Mouse (Mus musculus) layer of hippocampus, postnatal 14 days (tissue): ENCODE measurements around the gene P2ry1. TPM values are rescaled to one million over a fixed set of nuclear protein-coding genes. Genes with fewer than 3 reads are reported as not detected.
A peak's percentile ranks its signal among the peaks of the same experiment; 100 is the strongest.

Source experiments
- DNase-seq, 2 experiments: peaks; one replicate each; pipeline ENCODE4 v3.0.0; 2021 to 2022; ENCODE audit warnings: low spot score in 2 of 2, mixed read lengths in 1 of 2
- long read RNA-seq, 2 experiments: library from polyadenylated mRNA; stranded (forward); transcript quantifications; one replicate each; pipeline ENCODE4 v2.0.0; 2021
- total RNA-seq, 2 experiments: library from RNA; stranded (reverse); gene quantifications; 2 replicates each; pipeline ENCODE4 v1.2.3; 2021

Gene P2ry1
- total RNA-seq = 1 to 10 TPM; 3.9 to 5.0 TPM
- long read RNA-seq, experiment 1, partial matches to known transcripts = 0 of 2 reads
- long read RNA-seq, experiment 1, other reads (novel, unspliced or antisense) = 0 of 2 reads
- long read RNA-seq, experiment 2, partial matches to known transcripts = 0 of 4 reads
- long read RNA-seq, experiment 2, other reads (novel, unspliced or antisense) = 0 of 4 reads

DNA sequence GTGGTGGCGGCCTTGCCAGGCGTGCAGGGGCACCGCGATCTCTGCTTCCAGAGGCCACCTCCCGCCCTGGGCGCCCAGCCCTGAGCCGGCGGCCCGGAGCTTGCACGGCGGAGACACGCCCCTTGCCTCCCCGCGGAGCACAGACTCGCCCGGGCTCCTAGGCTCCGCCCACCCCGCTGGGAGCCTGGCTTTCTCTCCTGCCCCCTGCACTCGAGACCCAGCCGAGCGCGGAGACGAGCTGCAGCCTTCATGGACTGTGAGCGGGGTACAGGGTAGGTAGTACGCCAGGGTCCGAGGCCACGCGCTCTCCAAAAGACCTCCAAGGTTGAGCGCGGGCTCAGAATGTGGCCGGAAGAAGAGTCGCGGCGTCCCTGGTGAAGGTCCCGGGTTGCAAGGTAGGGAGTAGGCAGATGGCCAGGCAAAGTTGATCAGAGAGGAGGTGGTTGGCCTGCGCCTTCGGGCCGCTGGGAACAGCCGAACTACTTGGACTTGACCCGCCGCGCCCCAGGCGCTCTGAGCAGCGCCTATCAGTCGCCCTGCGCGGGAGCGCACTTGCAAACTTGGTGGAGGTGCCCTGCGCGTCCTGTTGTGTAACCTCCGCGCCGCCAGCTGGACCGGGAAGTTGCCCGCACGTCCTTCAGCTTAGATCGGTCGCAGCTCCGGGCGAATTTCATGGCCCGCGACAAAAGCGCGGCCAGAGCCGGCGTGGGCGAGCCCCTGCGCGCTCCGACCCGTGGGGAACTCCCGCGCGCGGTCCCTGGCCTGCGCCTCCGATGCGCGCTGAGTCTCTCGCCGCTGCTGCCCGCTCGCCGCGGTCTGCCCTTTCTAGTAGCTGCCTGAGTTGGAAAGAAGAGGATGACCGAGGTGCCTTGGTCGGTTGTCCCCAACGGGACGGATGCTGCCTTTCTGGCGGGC lies at the start of gene P2ry1:
Gene P2ry1, plus strand, starts transcription at position 209 of the 915 bp plus-strand sequence.
- peak; percentile 53 to 54 for DNase-seq

- no peak for DNase-seq
These were observed 49.3 kb upstream of the P2ry1 start for GRCm38 (mm10) chr3:60953199-60953736.

- DNase-seq = no peak
These were observed 48.5 kb upstream of the P2ry1 start for GRCm38 (mm10) chr3:60954073-60954472.

DNA sequence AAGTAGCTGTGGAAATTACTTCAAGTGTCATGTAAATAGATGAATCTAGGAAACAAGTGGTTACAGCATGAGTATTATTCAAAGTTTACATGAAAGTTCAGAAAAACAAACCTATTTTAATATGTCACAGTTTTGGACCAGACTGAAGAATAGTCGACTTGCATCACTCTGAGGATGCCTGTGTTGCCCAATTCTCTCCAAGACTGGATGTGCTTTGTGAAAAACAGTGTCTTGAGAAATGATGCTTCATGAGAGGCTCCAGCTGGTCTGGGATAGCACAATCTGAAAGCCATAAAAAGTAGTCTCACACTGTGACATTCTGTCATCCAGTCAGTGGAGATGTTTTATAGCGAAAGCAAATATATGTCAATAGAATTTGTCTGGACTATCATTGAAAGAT lies 43.8 kb upstream of the P2ry1 start:
- no peak for DNase-seq

- DNase-seq = no peak
These were observed 37.5 kb upstream of the P2ry1 start for GRCm38 (mm10) chr3:60965137-60965536.

GRCm38 (mm10) chr3:60974944-60975343 lies 27.7 kb upstream of the P2ry1 start:
- DNase-seq = no peak

- no peak for DNase-seq
These were observed 20.5 kb upstream of the P2ry1 start for GRCm38 (mm10) chr3:60982109-60982508.

GRCm38 (mm10) chr3:60998064-60998463 lies 4.5 kb upstream of the P2ry1 start:
- no peak for DNase-seq

DNA sequence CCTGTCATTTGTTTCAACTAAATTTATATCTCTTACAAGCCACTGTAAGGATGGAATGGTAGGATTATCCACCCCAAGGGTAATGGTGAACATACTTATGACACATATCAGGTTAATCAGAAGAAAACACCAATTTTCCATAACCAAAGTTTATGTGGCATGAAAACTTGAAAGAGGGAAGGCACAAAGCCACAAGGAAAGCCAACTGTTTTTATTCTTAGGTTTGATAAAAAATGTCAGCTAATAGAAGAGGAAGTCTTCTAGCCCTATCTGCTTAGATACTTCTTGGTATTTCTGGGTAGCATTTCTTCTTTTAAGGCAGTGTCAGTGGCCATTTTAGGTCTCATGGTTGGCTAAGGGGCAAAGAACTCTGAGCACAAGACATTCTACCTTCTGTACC lies 2.9 kb upstream of the P2ry1 start:
- no peak for DNase-seq

DNA sequence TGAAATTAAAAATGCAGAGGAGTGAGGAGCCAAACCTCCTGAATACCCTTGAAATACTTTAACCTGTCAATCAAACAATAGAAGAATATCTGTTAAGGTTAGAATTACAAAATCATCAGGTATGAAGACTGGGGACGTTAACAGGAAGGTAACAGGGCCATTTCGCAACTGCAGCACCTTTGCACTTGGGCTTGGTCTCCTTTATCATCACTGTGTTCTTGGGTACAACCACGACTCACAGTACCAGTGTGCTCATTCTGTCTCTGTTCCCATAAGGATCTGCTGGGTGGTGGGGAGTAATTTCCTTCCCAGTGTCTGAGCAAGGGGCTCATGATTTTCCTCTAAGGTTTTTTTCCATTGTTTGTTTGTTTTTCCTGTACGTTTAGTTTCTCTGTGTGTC lies 1.8 kb upstream of the P2ry1 start:
- no peak for DNase-seq

- no peak for DNase-seq
These were observed 576 bp upstream of the P2ry1 start for GRCm38 (mm10) chr3:61001852-61002586.

DNA sequence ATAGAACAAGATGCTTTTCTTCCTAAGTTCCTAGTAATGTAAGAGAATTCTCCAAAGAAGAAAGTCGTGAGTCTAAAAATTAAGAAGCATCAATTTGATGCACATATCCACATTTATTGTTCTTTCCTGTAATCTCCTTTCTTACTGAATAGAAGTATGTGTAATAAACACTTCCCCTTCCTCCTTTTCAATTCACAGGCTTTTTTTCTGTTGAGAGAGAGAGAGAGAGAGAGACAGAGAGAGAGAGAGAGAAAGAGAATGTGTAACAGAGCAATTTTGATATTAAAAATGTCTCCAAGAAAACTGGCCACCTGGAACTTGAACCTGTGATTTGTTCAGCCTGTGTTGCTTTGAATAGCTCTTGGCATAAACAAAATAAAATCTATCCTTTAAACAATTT lies 2.0 kb downstream of the P2ry1 start:
- DNase-seq = no peak

DNA sequence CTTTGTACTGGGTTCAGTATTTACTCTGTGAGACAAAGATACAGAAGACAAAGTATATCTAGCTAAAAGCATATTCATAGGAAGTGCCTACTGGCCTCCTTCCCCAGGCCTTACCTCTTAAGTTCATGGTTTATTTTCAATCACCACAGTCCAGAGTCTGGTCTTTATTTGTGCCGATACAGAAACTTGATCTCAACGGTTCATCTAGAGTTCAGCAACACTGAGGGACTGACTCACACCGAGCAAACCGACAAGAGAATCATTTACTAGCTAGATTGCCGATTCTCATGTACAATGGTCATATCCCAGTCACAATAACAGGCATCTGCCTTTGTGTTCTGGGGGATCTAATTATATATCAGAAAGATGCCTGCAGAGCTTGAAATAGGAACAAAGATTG lies 9.1 kb downstream of the P2ry1 start:
- DNase-seq = no peak

DNA sequence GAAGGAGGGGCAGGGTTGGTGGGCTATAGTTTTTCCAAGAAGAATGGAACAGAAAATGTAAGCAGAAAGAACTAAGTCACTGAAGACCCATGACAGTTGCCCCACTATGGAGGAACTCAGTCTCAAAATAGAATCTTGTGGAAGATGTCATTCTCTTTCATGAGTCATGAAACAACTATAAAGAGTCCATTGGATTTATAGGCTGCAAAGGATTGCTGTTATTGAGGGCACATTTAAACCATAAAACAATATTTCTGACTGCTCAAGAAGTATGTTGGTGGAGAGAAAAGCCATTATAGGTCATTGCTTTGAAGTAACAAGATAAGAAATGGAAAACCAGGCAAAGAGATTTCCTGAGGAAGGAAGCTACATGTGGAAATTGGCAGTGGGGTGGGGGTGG lies 10.0 kb downstream of the P2ry1 start:
- DNase-seq = no peak

DNA sequence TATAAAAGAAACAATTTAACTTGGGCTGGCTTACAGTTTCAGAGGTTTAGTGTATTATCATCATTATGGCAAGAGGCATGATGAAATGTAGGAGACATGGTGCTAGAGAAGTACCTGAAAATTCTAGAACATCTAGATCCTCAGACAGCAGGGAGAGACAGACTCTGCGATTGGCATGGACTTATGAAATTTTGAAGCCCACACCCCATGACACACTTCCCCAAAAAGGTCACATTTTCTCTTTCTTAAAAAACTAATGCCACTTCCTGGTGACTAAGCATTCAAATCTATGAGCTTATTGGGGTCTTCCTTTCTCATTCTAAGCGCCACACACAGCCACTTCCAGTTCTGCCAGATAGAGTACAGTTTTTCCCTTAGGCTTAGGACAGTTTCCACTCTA lies 14.1 kb downstream of the P2ry1 start:
- no peak for DNase-seq

- DNase-seq = no peak
These were observed 29.5 kb downstream of the P2ry1 start for GRCm38 (mm10) chr3:61032100-61032499.

DNA sequence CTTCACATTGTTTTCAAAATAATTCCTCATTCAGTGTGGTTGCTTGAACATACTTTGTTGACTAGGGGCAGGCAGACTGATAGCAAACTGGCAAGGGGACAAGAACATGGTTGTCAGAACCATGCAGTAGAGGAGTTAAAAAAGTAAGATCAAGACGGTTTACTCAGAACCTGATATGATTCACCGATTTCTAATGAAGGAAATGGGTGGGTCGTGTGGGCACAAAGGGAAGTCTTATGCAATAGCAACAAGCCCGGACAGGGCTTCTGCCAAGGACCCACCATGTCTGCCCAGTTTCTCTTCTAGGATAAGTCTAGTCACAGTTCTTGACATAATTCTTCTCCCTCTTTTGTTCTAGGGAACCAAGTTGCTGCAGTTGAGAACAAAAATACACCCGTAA lies 33.0 kb downstream of the P2ry1 start:
- DNase-seq = peak in 1 of 2 experiments; percentile 6

GRCm38 (mm10) chr3:61039916-61040315 lies 37.3 kb downstream of the P2ry1 start:
- DNase-seq = no peak

DNA sequence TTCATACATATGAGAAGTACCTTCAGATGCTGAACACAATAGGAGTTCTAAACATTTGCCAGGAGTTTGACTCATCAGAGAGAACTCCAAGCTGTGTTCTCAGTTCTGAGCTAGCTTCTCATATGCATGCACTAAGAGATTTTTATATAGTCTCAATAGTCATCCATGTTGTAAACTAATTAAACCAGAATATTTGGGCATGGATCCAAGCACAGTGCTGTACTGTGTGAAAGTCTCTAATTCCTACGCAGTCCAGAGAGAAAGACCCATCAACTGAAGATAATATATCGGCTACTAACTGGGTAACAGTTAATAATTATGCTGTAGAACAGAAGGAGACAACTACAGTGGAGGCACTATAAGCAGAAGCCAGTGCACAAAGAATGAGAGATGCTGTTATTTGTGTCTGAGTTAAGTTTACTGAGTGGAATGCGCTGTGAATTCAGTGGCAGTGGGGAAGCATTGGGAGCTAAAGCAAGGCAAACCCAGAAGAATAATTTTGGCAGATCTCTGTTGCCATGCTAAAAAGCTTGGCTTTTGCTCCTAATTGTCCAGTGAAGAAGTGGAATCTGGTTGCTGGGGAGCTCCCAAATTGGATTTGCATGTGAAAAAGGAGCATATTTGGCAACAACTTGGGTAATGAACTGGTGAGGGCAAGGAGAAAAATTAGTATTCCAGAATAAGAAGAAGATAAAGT lies 47.5 kb downstream of the P2ry1 start:
- peak in 1 of 2 experiments; percentile 18 for DNase-seq
